Mouse (Mus musculus) liver, embryonic 14.5 days (tissue): Measurements from ENCODE around the gene Adh7. TPM values are rescaled to one million over a fixed set of nuclear protein-coding genes. Genes with fewer than 3 reads are reported as not detected.
A peak's percentile ranks its signal among the peaks of the same experiment; 100 is the strongest.

ENCODE experiments used
- ATAC-seq: fragments of 200-750 bp; cut with Nextera tagmentation; 2 replicates; pipeline ENCODE4 v1.8.0; 2017; ENCODE audit warnings: moderate number of reproducible peaks, mild to moderate bottlenecking, moderate library complexity; ENCODE audit not compliant: insufficient read depth
- DNase-seq, 3 experiments: peaks; one replicate each; pipeline ENCODE4 v3.0.0-alpha.2; 2012 to 2013; ENCODE audit warnings: low read depth in 3 of 3, low spot score in 3 of 3
- H3K27ac ChIP-seq: fragments of 300-500 bp; sonication (generic); 2 replicates; pipeline ENCODE4 v1.5.1; 2014; ENCODE audit warnings: moderate library complexity, mild to moderate bottlenecking, control low read depth, inconsistent platforms
- H3K27me3 ChIP-seq: fragments of 300-500 bp; sonication (generic); 2 replicates; pipeline ENCODE4 v1.6.1; 2014; ENCODE audit warnings: mild to moderate bottlenecking, low read length, moderate library complexity; ENCODE audit not compliant: control insufficient read depth, insufficient read depth
- H3K36me3 ChIP-seq: fragments of 300-500 bp; sonication (generic); replicated peaks from 2 replicates; pipeline ENCODE4 v1.6.1; 2014; ENCODE audit warnings: low read depth; ENCODE audit not compliant: control insufficient read depth, insufficient read depth
- H3K4me1 ChIP-seq, 2 experiments: fragments of 200-500 bp in 1 of 2; fragments of 300-500 bp in 1 of 2; sonication (generic) in 1 of 2; replicated peaks; 2 replicates each; pipeline ENCODE4 v1.6.1; 2012 to 2014; ENCODE audit warnings: antibody characterized with exemption in 1 of 2, inconsistent platforms in 1 of 2, low read length in 1 of 2; ENCODE audit not compliant: control insufficient read depth in 2 of 2, insufficient read depth in 2 of 2
- H3K4me2 ChIP-seq: fragments of 300-500 bp; sonication (generic); 2 replicates; pipeline ENCODE4 v1.6.1; 2014; ENCODE audit warnings: low read depth, mild to moderate bottlenecking, control low read depth, moderate library complexity
- H3K4me3 ChIP-seq, 2 experiments: fragments of 200-500 bp in 1 of 2; fragments of 300-500 bp in 1 of 2; sonication (generic) in 1 of 2; 2 replicates each; pipeline ENCODE4 v1.5.1; 2012 to 2014; ENCODE audit warnings: low read depth in 2 of 2, low read length in 2 of 2, mild to moderate bottlenecking in 2 of 2, control low read depth in 1 of 2, inconsistent platforms in 1 of 2, moderate library complexity in 1 of 2; ENCODE audit not compliant: insufficient read depth in 1 of 2
- H3K9ac ChIP-seq: fragments of 300-500 bp; sonication (generic); replicated peaks from 2 replicates; pipeline ENCODE4 v1.6.1; 2014; ENCODE audit warnings: mild to moderate bottlenecking, control low read depth, moderate library complexity
- H3K9me3 ChIP-seq: fragments of 300-500 bp; sonication (generic); 2 replicates; pipeline ENCODE4 v1.6.1; 2016; ENCODE audit warnings: low read length, mixed read lengths; ENCODE audit not compliant: control insufficient read depth
- CTCF ChIP-seq: IDR thresholded peaks from 2 replicates; pipeline ENCODE4 v1.5.1; 2016; ENCODE audit warnings: antibody characterized with exemption, low read depth, control low read depth
- EP300 ChIP-seq: IDR thresholded peaks from 2 replicates; pipeline ENCODE4 v1.6.1; 2016; ENCODE audit warnings: antibody characterized with exemption, low read depth
- whole genome bisulfite sequencing: fragments of 180-500 bp; shearing (Covaris S2); extraction: QIAGEN DNeasy Blood & Tissue Kit; methylation state at CpG from one replicate; pipeline ENCODE4 v1.1.7; 2014; ENCODE audit not compliant: insufficient replicate concordance; 5-methylcytosine and 5-hydroxymethylcytosine counted together
- polyA plus RNA-seq, 2 experiments: library from polyadenylated mRNA; depleted of rRNA in 1 of 2; stranded (reverse) in 1 of 2; unstranded in 1 of 2; fragments of >200 nt; fragmentation: Nextera tagmentation in 1 of 2; extraction: Ambion mirVana in 1 of 2; gene quantifications; 2 replicates each; pipeline versions ENCODE4 v1.2.1 to v1.2.3; 2012 to 2014

The Adh7 gene
- polyA plus RNA-seq (2012; rRNA removed) (0.04 and 0.07 TPM in 2 replicates), polyA plus RNA-seq (2014; fragmentation: Nextera tagmentation; extraction: Ambion mirVana) (0.39 and 0.42 TPM in 2 replicates)

GRCm38 (mm10) chr3:138217631-138218264 lies at the start of gene Adh7:
Gene Adh7 (plus strand): TSS chr3:138217760.
- TF ChIP-seq CTCF (no peak), EP300 (no peak)
- no peaks in the 10 kb centered on the region for H3K36me3 ChIP-seq
- ATAC-seq, result no peak

DNA sequence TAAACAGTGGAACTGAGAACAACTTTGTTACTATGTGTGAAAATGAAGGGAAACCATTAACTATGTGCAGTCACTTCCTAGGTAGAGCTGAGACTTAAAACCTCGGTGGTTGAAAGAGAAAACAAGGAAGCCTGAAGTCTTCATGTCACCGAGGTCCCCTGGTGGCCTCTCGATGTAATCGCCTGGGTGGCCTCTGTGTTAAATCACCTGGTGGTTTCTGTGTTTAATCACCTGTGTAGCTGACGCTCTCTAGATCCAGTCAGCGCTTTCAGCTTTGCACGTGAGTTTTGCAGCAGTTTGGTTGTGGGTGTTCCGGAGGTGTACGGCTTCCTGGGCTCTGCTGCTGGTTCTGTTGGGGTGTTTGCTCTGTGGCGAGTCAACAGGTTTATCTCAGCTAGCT lies 44.3 kb upstream of the Adh7 start:
- no peak for DNase-seq
- WGBS, result 67% methylated on average over 10 of the region's 10 CpGs
- Histone ChIP-seq H3K4me2 (no peak overlapping the region), H3K4me1 (no peaks in the 10 kb centered on the region), H3K4me3 (no peak overlapping the region), H3K36me3 (no peaks in the 10 kb centered on the region), H3K9me3 (no peaks in the 10 kb centered on the region), H3K27ac (no peak overlapping the region), H3K9ac (no peak overlapping the region), H3K27me3 (no peaks in the 10 kb centered on the region)
- TF ChIP-seq EP300 (no peak), CTCF (peak; percentile 25)
- no peak for ATAC-seq

More at GRCm38 (mm10) chr3:138217631-138218264, at the start of gene Adh7:
- Histone ChIP-seq H3K9ac (no peak within 1 kb of the TSS), H3K4me1 (no peaks in the 10 kb centered on the region; a peak in 1 of 4 replicates), H3K27ac (no peak within 1 kb of the TSS), H3K27me3 (no peaks in the 10 kb centered on the region), H3K9me3 (no peaks in the 10 kb centered on the region), H3K4me2 (no peak within 1 kb of the TSS), H3K4me3 (no peak within 1 kb of the TSS)
- no peak for DNase-seq
- WGBS, result 60% methylated on average over 10 of the region's 10 CpGs

DNA sequence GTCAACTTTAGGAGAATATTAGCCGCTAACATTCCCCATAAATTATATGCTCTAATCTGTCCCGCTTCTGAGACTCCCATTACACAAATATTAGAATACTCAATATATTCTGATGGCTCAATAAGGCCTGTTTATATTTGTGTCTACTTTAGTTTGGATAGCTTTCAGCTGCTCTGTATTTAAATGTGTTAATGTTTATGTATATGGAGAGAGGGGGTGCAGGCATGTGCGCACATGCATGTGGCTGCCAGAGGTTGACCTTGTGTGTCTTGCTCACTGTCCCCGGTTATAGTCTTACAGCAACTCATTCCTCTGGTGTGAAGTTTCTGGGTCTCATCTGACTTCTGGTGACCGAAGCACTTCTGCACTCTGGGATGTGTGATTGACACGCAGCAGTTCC lies 42.0 kb upstream of the Adh7 start:
- no peaks in the 10 kb centered on the region for H3K36me3 ChIP-seq
- WGBS, result 73% methylated on average over 6 of the region's 6 CpGs
- no peak for DNase-seq
- H3K4me3 ChIP-seq, result no peak overlapping the region
- H3K27me3 ChIP-seq, result no peaks in the 10 kb centered on the region
- TF ChIP-seq EP300, result no peak
- H3K9me3 ChIP-seq, result no peaks in the 10 kb centered on the region
- ATAC-seq, result no peak
- H3K27ac ChIP-seq, result no peak overlapping the region
- H3K9ac ChIP-seq, result no peak overlapping the region
- H3K4me2 ChIP-seq, result no peak overlapping the region
- H3K4me1 ChIP-seq, result no peaks in the 10 kb centered on the region

DNA sequence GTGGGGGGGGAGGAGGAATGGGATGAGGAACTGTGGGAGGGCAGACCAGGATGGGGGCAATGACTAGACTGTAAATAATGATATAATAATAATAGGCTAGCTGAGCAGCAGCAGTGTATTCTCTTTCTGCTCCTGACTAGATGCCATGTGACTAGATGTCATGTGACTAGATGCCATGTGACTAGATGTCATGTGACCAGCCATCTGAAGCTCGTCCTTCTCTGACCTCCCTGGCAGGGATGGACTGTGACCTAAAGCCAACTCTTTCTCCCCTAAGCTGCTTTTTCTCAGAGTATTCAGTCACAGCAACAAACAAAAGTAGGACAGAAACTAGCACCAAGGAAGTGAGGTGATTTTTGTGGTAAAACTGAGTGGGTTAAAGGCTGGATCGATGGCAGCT lies 35.5 kb upstream of the Adh7 start:
- Histone ChIP-seq H3K27me3 (no peaks in the 10 kb centered on the region), H3K4me2 (no peak overlapping the region), H3K9ac (no peak overlapping the region), H3K9me3 (no peaks in the 10 kb centered on the region), H3K4me1 (no peaks in the 10 kb centered on the region), H3K4me3 (no peak overlapping the region), H3K36me3 (no peaks in the 10 kb centered on the region), H3K27ac (no peak overlapping the region)
- no peak for DNase-seq
- ATAC-seq, result no peak
- no peak for TF ChIP-seq CTCF
- TF ChIP-seq EP300, result no peak
- 49% methylated on average over 2 of the region's 2 CpGs for WGBS

- Histone ChIP-seq H3K4me3 (no peak overlapping the region), H3K27ac (no peak overlapping the region), H3K27me3 (no peaks in the 10 kb centered on the region), H3K9ac (no peak overlapping the region), H3K4me2 (no peak overlapping the region), H3K4me1 (no peaks in the 10 kb centered on the region), H3K9me3 (no peaks in the 10 kb centered on the region), H3K36me3 (no peaks in the 10 kb centered on the region)
- TF ChIP-seq CTCF (no peak), EP300 (no peak)
- WGBS, result 75% methylated on average over 7 of the region's 7 CpGs
- DNase-seq (no peak), ATAC-seq (no peak)
Observed at GRCm38 (mm10) chr3:138183371-138183770, 34.2 kb upstream of the Adh7 start.
